Mouse (Mus musculus): ENCODE data around the gene Klk1b4. TPM values are rescaled to one million over a fixed set of nuclear protein-coding genes. Genes with fewer than 3 reads are reported as not detected.
"Not testable (repeated sequence)": the region's sequence is repeated elsewhere in the genome, so short reads cannot be mapped to it uniquely, and the experiment has no call there.

Klk1b4 gene
- total RNA-seq, 2 experiments from 2014 or later: not detected

DNA sequence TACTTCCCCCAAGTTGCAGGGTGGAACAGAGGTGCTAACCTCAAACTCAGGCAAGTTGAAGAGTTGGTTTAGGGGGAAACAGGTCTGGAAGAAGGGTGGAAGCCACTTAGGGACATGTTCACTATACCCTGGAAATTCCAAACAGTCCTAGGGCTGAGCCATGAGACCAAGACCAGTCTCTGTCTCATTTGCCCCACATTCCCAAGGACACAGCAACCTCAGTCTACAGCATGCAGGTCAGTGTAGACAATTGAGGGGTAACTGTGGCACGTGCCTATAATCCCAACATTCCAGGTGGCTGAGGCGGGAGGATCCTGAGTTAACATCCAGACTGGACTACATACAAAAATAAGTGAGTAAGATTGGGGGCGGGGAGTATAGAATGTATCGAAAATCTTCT lies 42.0 kb downstream of the Klk1b4 start:
- DNase-seq (ENCODE audit: low spot score in 2 of 2): no peak
- intact Hi-C loops (cut with DNase I): no loop called here

DNA sequence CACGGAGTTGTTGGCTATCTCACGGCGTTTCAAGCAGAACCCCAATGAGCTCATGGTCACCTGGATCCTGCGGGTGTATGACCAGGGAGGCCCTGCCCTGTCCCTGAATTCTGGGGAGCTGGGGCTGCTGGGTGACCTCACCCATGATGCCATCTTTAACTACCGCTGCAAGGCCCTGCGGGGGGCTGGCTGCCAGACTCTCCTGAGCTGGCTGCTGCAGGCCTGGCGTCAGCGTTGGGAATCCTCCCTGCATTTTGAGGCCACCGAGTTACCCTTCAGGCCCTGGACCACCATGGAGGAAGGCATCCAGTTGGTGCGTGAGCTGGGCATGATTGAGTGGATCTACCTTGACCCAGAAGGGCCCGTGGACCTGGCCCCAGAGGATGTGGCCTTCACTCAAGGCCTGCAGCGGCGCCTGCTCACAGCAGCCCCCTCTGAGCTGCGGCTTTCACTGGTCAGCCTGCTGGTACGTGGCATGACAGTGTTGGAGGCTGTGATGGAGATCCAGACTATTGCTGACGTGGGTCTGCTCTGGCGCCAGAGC lies 43.6 kb downstream of the Klk1b4 start:
- intact Hi-C loops (cut with DNase I); DNase-seq (ENCODE audit: low spot score in 2 of 2): not testable (repeated sequence)

DNA sequence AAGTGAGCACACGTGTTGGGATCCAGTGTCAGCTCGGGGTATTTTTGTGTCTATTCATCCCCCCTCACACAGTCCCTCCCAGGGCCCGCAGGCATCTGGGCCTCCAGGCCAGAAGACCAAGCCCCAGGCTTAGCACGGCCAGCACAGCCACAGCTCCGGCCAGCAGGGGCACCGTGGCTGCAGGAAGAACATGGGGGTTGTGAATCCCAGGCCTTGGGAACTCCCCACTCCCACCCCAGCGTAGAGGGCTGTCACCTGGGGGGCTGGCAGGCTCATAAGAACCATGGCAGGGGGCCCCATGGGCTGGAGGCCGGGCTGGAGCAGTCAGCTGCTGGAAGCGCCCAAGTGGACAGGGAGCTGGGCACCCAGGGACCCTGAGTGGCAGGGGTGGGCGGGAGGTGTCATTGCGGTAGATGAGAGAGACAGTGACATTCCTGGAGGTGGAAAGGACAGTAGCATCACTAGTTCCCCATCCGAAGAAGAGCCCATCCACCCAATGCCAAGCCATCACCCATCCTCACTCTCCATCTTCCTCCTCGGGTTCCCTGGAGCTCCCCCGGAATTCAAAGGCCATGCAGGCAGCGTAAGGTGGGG lies 45.9 kb downstream of the Klk1b4 start:
- intact Hi-C loops (cut with DNase I): no loop called here
- no peak for DNase-seq (ENCODE audit: low spot score in 2 of 2)

DNA sequence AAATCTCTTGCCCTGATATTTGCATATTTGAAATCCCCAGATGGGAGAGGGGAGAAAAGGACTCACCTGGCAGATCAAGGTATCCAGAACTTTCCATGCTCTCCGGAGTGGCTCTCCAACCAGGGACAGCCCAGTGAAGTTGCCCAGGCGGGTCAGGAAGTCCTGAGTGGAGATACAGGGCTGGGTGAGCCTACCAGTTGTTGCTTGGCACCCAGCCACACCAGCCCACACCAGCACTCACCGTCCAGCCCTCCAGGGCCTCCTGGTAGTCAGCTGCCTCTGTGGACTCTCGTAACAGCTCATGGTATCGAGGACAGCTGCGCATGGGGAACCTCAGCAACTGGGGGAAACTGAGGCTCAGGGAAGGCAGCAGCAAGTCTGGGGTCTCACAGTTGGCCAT lies 47.7 kb downstream of the Klk1b4 start:
- intact Hi-C loops (cut with DNase I): loop anchor here (5.0 kb wide), 1 partner anchor 222 kb away; no protein-coding TSS in a partner anchor

DNA sequence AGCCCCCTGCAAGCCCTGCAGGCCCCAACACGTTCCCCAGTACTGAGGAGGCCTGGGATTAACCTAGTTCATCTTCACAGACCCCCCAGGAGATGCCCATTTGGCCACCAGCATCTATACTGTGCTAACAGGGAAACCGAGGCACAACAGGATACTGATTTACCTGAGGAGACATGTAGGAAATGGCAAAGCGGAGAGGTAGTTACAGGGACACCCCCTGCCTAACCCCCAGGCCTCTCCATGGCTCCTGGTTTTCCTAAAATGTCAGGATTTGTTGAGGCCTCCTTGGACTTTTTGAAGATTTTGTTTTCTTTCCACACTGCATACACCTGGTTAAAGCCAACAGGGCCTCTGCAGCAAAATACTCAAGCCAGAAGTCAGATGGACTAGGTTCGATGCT lies 50.0 kb downstream of the Klk1b4 start, which contains the start of gene Acp4:
Gene Acp4 (minus strand): TSS at position 101 of the 400 bp plus-strand sequence.
- DNase-seq (ENCODE audit: low spot score in 2 of 2): no peak
- intact Hi-C loops (cut with DNase I): loop anchor here (5.0 kb wide), 1 partner anchor 220 kb away; no protein-coding TSS in a partner anchor

More for the DNA sequence above, 47.7 kb downstream of the Klk1b4 start:
- DNase-seq (ENCODE audit: low spot score in 2 of 2): no peak

DNA sequence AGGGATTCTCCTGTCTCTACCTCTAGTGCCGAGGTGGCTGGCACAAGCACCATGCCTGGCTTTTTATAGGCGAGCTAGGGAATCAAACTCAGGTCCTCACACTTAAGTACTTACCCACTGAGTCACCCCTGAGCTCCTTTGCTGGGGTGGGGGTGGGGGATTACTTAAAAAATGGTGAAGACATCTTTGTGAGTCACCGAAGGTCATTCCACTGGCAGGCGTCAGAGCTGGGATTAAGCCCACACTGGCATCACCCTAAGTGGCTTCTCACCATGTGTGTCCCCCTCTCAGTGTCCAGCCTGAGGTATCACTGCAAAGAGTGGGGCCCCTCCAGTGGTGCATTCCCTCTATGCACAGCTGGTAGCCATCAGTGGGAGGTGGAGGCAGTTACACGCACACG lies 53.2 kb downstream of the Klk1b4 start:
- intact Hi-C loops (cut with DNase I): loop anchor here (5.0 kb wide), 1 partner anchor 57 kb away; no protein-coding TSS in a partner anchor

DNA sequence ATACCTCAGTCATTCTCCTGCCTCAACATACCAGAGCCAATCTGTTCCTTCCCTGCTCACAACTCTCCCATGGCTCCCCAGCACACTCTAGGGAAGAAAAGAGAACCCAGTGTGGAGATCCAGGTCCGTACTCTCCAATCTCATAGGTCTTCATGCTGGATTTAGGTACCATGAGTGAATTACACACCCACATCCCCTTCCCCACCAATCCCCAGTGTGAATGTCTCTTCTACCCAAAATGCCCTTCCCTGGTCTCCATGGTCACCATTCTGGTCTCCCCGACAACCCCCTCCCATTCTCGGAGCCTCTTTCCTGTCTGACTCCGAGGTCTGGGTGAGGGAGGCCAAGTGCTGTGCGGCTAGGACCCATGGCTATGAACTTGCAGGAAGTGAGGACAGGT lies 53.9 kb downstream of the Klk1b4 start, which contains the start of gene Gm15517:
Gene Gm15517 (plus strand): TSS at position 301 of the 400 bp plus-strand sequence.
- intact Hi-C loops (cut with DNase I): loop anchor here (5.0 kb wide), 1 partner anchor 56 kb away; no protein-coding TSS in a partner anchor
- DNase-seq (ENCODE audit: low spot score in 2 of 2): no peak

More for the DNA sequence above, 53.2 kb downstream of the Klk1b4 start:
- DNase-seq (ENCODE audit: low spot score in 2 of 2): no peak

Other genes starting within 250 kb of the Klk1b4 start
- not detected for gene Klk1b1, start 240.7 kb upstream of the Klk1b4 start, total RNA-seq (2021)
- gene Klk1b9, start 231.4 kb upstream of the Klk1b4 start, total RNA-seq (2021): not detected
- not detected for gene Klk1b11, start 211.6 kb upstream of the Klk1b4 start, total RNA-seq (2021)
- gene Klk1b26, start 195.3 kb upstream of the Klk1b4 start, total RNA-seq (2021): not detected
- gene Klk1b27, start 155.1 kb upstream of the Klk1b4 start, total RNA-seq (2021): not detected
- gene Klk1b21, start 105.1 kb upstream of the Klk1b4 start, total RNA-seq (2021): not detected
- gene Klk1b22, start 94.8 kb upstream of the Klk1b4 start, total RNA-seq (2021): not detected
- not detected for gene Klk1b16, start 70.7 kb upstream of the Klk1b4 start, total RNA-seq (2021)
- not detected for gene Klk1b24, start 19.2 kb upstream of the Klk1b4 start, total RNA-seq (2021)
- gene Klk1b3, start 9.2 kb upstream of the Klk1b4 start, total RNA-seq (2021): not detected
- not detected for gene Klk1b5, start 8.5 kb downstream of the Klk1b4 start, total RNA-seq (2021)
- not detected for gene Klk1, start 17.9 kb downstream of the Klk1b4 start, total RNA-seq (2021)
- gene Gm36864, start 28.7 kb downstream of the Klk1b4 start, total RNA-seq (2021): not detected
- gene 1700028J19Rik, start 39.3 kb downstream of the Klk1b4 start, total RNA-seq (2021): 1 to 10 TPM; 1.5 to 2.0 TPM
- gene 2410002F23Rik, start 39.3 kb downstream of the Klk1b4 start, total RNA-seq (2021): 10 to 100 TPM; 88.7 to 94.1 TPM
- not detected for gene Acp4, start 49.9 kb downstream of the Klk1b4 start, total RNA-seq (2021)
- not detected for gene Gm15517, start 54.0 kb downstream of the Klk1b4 start, total RNA-seq (2021)
- 1 to 10 TPM; 2.6 to 3.6 TPM for gene Clec11a, start 99.5 kb downstream of the Klk1b4 start, total RNA-seq (2021)
- 100 to 1,000 TPM; 512 to 537 TPM for gene Shank1, start 102.8 kb downstream of the Klk1b4 start, total RNA-seq (2021)
- gene Syt3, start 176.7 kb downstream of the Klk1b4 start, total RNA-seq (2021): 10 to 100 TPM; 77.1 to 81.9 TPM
- 1 to 10 TPM; 2.3 TPM for gene 1700008O03Rik, start 178.4 kb downstream of the Klk1b4 start, total RNA-seq (2021)
- gene Lrrc4b, start 221.6 kb downstream of the Klk1b4 start, total RNA-seq (2021): 100 to 1,000 TPM; 269 to 330 TPM